Mouse (Mus musculus) liver, embryonic 16.5 days (tissue): ENCODE results near the gene Pi4ka. TPM values are rescaled to one million over a fixed set of nuclear protein-coding genes. Genes with fewer than 3 reads are reported as not detected.

ENCODE experiments used
- ATAC-seq: fragments of 200-750 bp; cut with Nextera tagmentation; 2 replicates; pipeline ENCODE4 v1.8.0; 2017; ENCODE audit warnings: low read depth, mild to moderate bottlenecking, moderate number of reproducible peaks, moderate library complexity
- H3K27ac ChIP-seq: fragments of 300-500 bp; sonication (generic); 2 replicates; pipeline ENCODE4 v1.5.1; 2014; ENCODE audit warnings: mild to moderate bottlenecking, low read length
- H3K27me3 ChIP-seq: fragments of 300-500 bp; sonication (generic); 2 replicates; pipeline ENCODE4 v1.6.1; 2014; ENCODE audit warnings: low read depth, low read length, mixed read lengths; ENCODE audit not compliant: control insufficient read depth, insufficient read depth
- H3K36me3 ChIP-seq: fragments of 300-500 bp; sonication (generic); 2 replicates; pipeline ENCODE4 v1.6.1; 2014; ENCODE audit warnings: mild to moderate bottlenecking; ENCODE audit not compliant: control insufficient read depth, insufficient read depth
- H3K4me1 ChIP-seq: fragments of 300-500 bp; sonication (generic); 2 replicates; pipeline ENCODE4 v1.6.1; 2014; ENCODE audit warnings: low read depth, low read length, mixed read lengths; ENCODE audit not compliant: control insufficient read depth
- H3K4me2 ChIP-seq: fragments of 300-500 bp; sonication (generic); 2 replicates; pipeline ENCODE4 v1.6.1; 2014; ENCODE audit warnings: low read depth, low read length, mixed read lengths
- H3K4me3 ChIP-seq: fragments of 300-500 bp; sonication (generic); 2 replicates; pipeline ENCODE4 v1.5.1; 2014; ENCODE audit warnings: low read depth, mild to moderate bottlenecking, low read length
- H3K9ac ChIP-seq: fragments of 300-500 bp; sonication (generic); 2 replicates; pipeline ENCODE4 v1.6.1; 2014; ENCODE audit warnings: low read depth, low read length
- H3K9me3 ChIP-seq: fragments of 300-500 bp; sonication (generic); replicated peaks from 2 replicates; pipeline ENCODE4 v1.6.1; 2016; ENCODE audit warnings: low read length; ENCODE audit not compliant: control insufficient read depth
- WGBS: fragments of 180-500 bp; shearing (Covaris S2); extraction: QIAGEN DNeasy Blood & Tissue Kit; methylation state at CpG from one replicate; pipeline ENCODE4 v1.1.7; 2014; ENCODE audit not compliant: insufficient replicate concordance; 5-methylcytosine and 5-hydroxymethylcytosine counted together
- polyA plus RNA-seq: library from polyadenylated mRNA; unstranded; fragments of >200 nt; fragmentation: Nextera tagmentation; extraction: Ambion mirVana; gene quantifications from 2 replicates; pipeline ENCODE4 v1.2.1, GENCODE M21; 2015

The Pi4ka gene
- polyA plus RNA-seq, result 13.5 and 15.2 TPM in 2 replicates

GRCm38 (mm10) chr16:17405736-17406443 lies at the start of gene Pi4ka, which contains the start of gene Snap29:
Gene Pi4ka, minus strand, starts transcription at chr16:17406314.
Gene Snap29, plus strand, starts transcription at chr16:17405986.
- no peaks in the 10 kb centered on the region for H3K27me3 ChIP-seq
- peaks cover 25% of the 10 kb centered on the region for H3K4me1 ChIP-seq

GRCm38 (mm10) chr16:17452373-17452715 lies 46.2 kb upstream of the Pi4ka start:
- Histone ChIP-seq H3K27ac (peak overlapping the region; percentile 86), H3K9me3 (no peaks in the 10 kb centered on the region), H3K9ac (peak overlapping the region; percentile 84), H3K4me2 (peak overlapping the region; percentile 82), H3K4me1 (peaks cover 21% of the 10 kb centered on the region), H3K27me3 (no peaks in the 10 kb centered on the region), H3K36me3 (no peaks in the 10 kb centered on the region), H3K4me3 (peak overlapping the region; percentile 95)
- WGBS, result under 1% methylated on average over 24 of the region's 24 CpGs
- peak; percentile 42 for ATAC-seq

More at GRCm38 (mm10) chr16:17405736-17406443, at the start of gene Pi4ka, which contains the start of gene Snap29:
- Histone ChIP-seq H3K4me2 (peak within 1 kb of the TSS; percentile 72), H3K27ac (peak within 1 kb of the TSS; percentile 92), H3K9ac (peak within 1 kb of the TSS; percentile 83), H3K4me3 (peak within 1 kb of the TSS; percentile 74), H3K9me3 (no peaks in the 10 kb centered on the region), H3K36me3 (no peaks in the 10 kb centered on the region)
- WGBS, result under 1% methylated on average over 62 of the region's 69 CpGs
- ATAC-seq, result peak; percentile 96

GRCm38 (mm10) chr16:17451541-17452372 lies 45.6 kb upstream of the Pi4ka start, which contains the start of gene Crkl:
Gene Crkl, plus strand, starts transcription at chr16:17451987.
- Histone ChIP-seq H3K9ac (peak within 1 kb of the TSS; percentile 84), H3K27ac (peak within 1 kb of the TSS; percentile 87), H3K9me3 (no peaks in the 10 kb centered on the region), H3K4me2 (peak within 1 kb of the TSS; percentile 82), H3K4me3 (peak within 1 kb of the TSS; percentile 95), H3K36me3 (no peaks in the 10 kb centered on the region), H3K27me3 (no peaks in the 10 kb centered on the region), H3K4me1 (peaks cover 21% of the 10 kb centered on the region)
- peak; percentile 95 for ATAC-seq
- under 1% methylated on average over 63 of the region's 63 CpGs for WGBS

- Histone ChIP-seq H3K36me3 (peaks cover 8% of the 10 kb centered on the region), H3K4me3 (no peak overlapping the region), H3K4me1 (no peaks in the 10 kb centered on the region), H3K27me3 (no peaks in the 10 kb centered on the region), H3K4me2 (no peak overlapping the region), H3K27ac (no peak overlapping the region), H3K9me3 (no peaks in the 10 kb centered on the region), H3K9ac (no peak overlapping the region)
- 36% methylated on average over 2 of the region's 2 CpGs for WGBS
- no peak for ATAC-seq
Observed at GRCm38 (mm10) chr16:17432576-17432975, 26.5 kb upstream of the Pi4ka start.

GRCm38 (mm10) chr16:17423021-17423420 lies 16.9 kb upstream of the Pi4ka start:
- H3K4me1 ChIP-seq, result no peaks in the 10 kb centered on the region
- WGBS, result 80% methylated on average over 3 of the region's 3 CpGs
- H3K27me3 ChIP-seq, result no peaks in the 10 kb centered on the region
- H3K27ac ChIP-seq, result no peak overlapping the region
- H3K9ac ChIP-seq, result no peak overlapping the region
- ATAC-seq, result no peak
- no peaks in the 10 kb centered on the region for H3K9me3 ChIP-seq
- H3K4me2 ChIP-seq, result no peak overlapping the region
- peaks cover 29% of the 10 kb centered on the region for H3K36me3 ChIP-seq
- H3K4me3 ChIP-seq, result no peak overlapping the region

GRCm38 (mm10) chr16:17410209-17410608 lies 4.1 kb upstream of the Pi4ka start:
- ATAC-seq, result no peak
- Histone ChIP-seq H3K4me2 (no peak overlapping the region), H3K27me3 (no peaks in the 10 kb centered on the region), H3K36me3 (no peaks in the 10 kb centered on the region), H3K4me3 (no peak overlapping the region), H3K9ac (no peak overlapping the region), H3K27ac (0 out of 2 replicates have a peak overlapping the region, but pooled peaks have one; percentile 14), H3K4me1 (peaks cover 15% of the 10 kb centered on the region), H3K9me3 (no peaks in the 10 kb centered on the region)
- 24% methylated on average over 4 of the region's 4 CpGs for WGBS

- WGBS, result 78% methylated on average over 2 of the region's 2 CpGs
- Histone ChIP-seq H3K27ac (no peak overlapping the region), H3K9ac (no peak overlapping the region), H3K27me3 (no peaks in the 10 kb centered on the region), H3K36me3 (no peaks in the 10 kb centered on the region), H3K4me1 (peaks cover 25% of the 10 kb centered on the region), H3K4me3 (no peak overlapping the region), H3K4me2 (no peak overlapping the region), H3K9me3 (no peaks in the 10 kb centered on the region)
- no peak for ATAC-seq
Observed at GRCm38 (mm10) chr16:17409046-17409445, 2.9 kb upstream of the Pi4ka start.

- H3K4me3 ChIP-seq, result peak overlapping the region; percentile 74
- H3K9me3 ChIP-seq, result no peaks in the 10 kb centered on the region
- H3K4me2 ChIP-seq, result peak overlapping the region; percentile 70
- peak overlapping the region; percentile 83 for H3K9ac ChIP-seq
- peak overlapping the region; percentile 92 for H3K27ac ChIP-seq
- H3K27me3 ChIP-seq, result no peaks in the 10 kb centered on the region
- no peaks in the 10 kb centered on the region for H3K36me3 ChIP-seq
- WGBS, result 29% methylated on average over 9 of the region's 9 CpGs
- H3K4me1 ChIP-seq, result peaks cover 25% of the 10 kb centered on the region
- no peak for ATAC-seq
Observed at GRCm38 (mm10) chr16:17406512-17407231, 558 bp upstream of the Pi4ka start.
